Mouse (Mus musculus): ENCODE measurements around the gene Fam43b. TPM values are rescaled to one million over a fixed set of nuclear protein-coding genes. Genes with fewer than 3 reads are reported as not detected.

The Fam43b gene
- polyA plus RNA-seq, 1 experiment from 2014 or later, result not detected

GRCm38 (mm10) chr4:138407479-138408194 is 11.3 kb upstream of the Fam43b start:
- Histone ChIP-seq H3K9ac (ENCODE audit: low read length) (no peak overlapping the region), H3K9me3 (ENCODE audit: control insufficient read depth, low read length) (no peaks in the 10 kb centered on the region), H3K36me3 (ENCODE audit: control insufficient read depth, insufficient read depth, low read length) (no peaks in the 10 kb centered on the region), H3K4me1 (replicated peaks; ENCODE audit: control insufficient read depth, insufficient read depth, low read length) (no peaks in the 10 kb centered on the region), H3K4me2 (ENCODE audit: low read depth, low read length, severe bottlenecking) (no peak overlapping the region), H3K27me3 (ENCODE audit: control insufficient read depth, insufficient read depth, low read length) (no peaks in the 10 kb centered on the region), H3K4me3 (ENCODE audit: low read depth, low read length) (no peak overlapping the region), H3K27ac (ENCODE audit: low read depth, low read length) (no peak overlapping the region)
- DNase-seq (ENCODE audit: low spot score) (no peak), ATAC-seq (replicated peaks; ENCODE audit: low FRiP score) (no peak)
- WGBS, result 90% methylated on average over 12 of the region's 13 CpGs

- Histone ChIP-seq H3K36me3 (ENCODE audit: control insufficient read depth, insufficient read depth, low read length) (no peaks in the 10 kb centered on the region), H3K4me2 (ENCODE audit: low read depth, low read length, severe bottlenecking) (no peak overlapping the region), H3K9me3 (ENCODE audit: control insufficient read depth, low read length) (no peaks in the 10 kb centered on the region), H3K4me3 (ENCODE audit: low read depth, low read length) (no peak overlapping the region), H3K27ac (ENCODE audit: low read depth, low read length) (no peak overlapping the region), H3K27me3 (ENCODE audit: control insufficient read depth, insufficient read depth, low read length) (no peaks in the 10 kb centered on the region), H3K9ac (ENCODE audit: low read length) (no peak overlapping the region), H3K4me1 (replicated peaks; ENCODE audit: control insufficient read depth, insufficient read depth, low read length) (no peaks in the 10 kb centered on the region)
- WGBS, result 4% methylated on average over 2 of the region's 2 CpGs
- DNase-seq (ENCODE audit: low spot score) (no peak), ATAC-seq (replicated peaks; ENCODE audit: low FRiP score) (no peak)
Measured at GRCm38 (mm10) chr4:138404806-138405205, 8.5 kb upstream of the Fam43b start.

- H3K4me3 ChIP-seq (ENCODE audit: low read depth, low read length), result no peak overlapping the region
- H3K27me3 ChIP-seq (ENCODE audit: control insufficient read depth, insufficient read depth, low read length), result peaks cover 52% of the 10 kb centered on the region
- no peak for ATAC-seq (replicated peaks; ENCODE audit: low FRiP score)
- H3K9ac ChIP-seq (ENCODE audit: low read length), result no peak overlapping the region
- H3K4me2 ChIP-seq (ENCODE audit: low read depth, low read length, severe bottlenecking), result no peak overlapping the region
- no peak overlapping the region for H3K27ac ChIP-seq (ENCODE audit: low read depth, low read length)
- DNase-seq (ENCODE audit: low spot score), result no peak
- no peaks in the 10 kb centered on the region for H3K9me3 ChIP-seq (ENCODE audit: control insufficient read depth, low read length)
- no peaks in the 10 kb centered on the region for H3K36me3 ChIP-seq (ENCODE audit: control insufficient read depth, insufficient read depth, low read length)
- peaks cover 10% of the 10 kb centered on the region for H3K4me1 ChIP-seq (replicated peaks; ENCODE audit: control insufficient read depth, insufficient read depth, low read length)
- WGBS, result 4% methylated on average over 8 of the region's 8 CpGs
Measured at GRCm38 (mm10) chr4:138396711-138397110, 383 bp upstream of the Fam43b start.

GRCm38 (mm10) chr4:138395087-138395970 is 999 bp downstream of the Fam43b start:
- Histone ChIP-seq H3K9ac (ENCODE audit: low read length) (no peak overlapping the region), H3K27me3 (ENCODE audit: control insufficient read depth, insufficient read depth, low read length) (peaks cover 52% of the 10 kb centered on the region), H3K4me3 (ENCODE audit: low read depth, low read length) (peak overlapping the region; percentile 24), H3K4me2 (ENCODE audit: low read depth, low read length, severe bottlenecking) (peak overlapping the region; percentile 45), H3K4me1 (replicated peaks; ENCODE audit: control insufficient read depth, insufficient read depth, low read length) (peaks cover 10% of the 10 kb centered on the region), H3K9me3 (ENCODE audit: control insufficient read depth, low read length) (no peaks in the 10 kb centered on the region), H3K36me3 (ENCODE audit: control insufficient read depth, insufficient read depth, low read length) (no peaks in the 10 kb centered on the region), H3K27ac (ENCODE audit: low read depth, low read length) (no peak overlapping the region)
- WGBS, result under 1% methylated on average over 98 of the region's 103 CpGs
- DNase-seq (ENCODE audit: low spot score) (no peak), ATAC-seq (replicated peaks; ENCODE audit: low FRiP score) (no peak)

GRCm38 (mm10) chr4:138393703-138394102 is 2.6 kb downstream of the Fam43b start:
- H3K9ac ChIP-seq (ENCODE audit: low read length), result no peak overlapping the region
- peaks cover 52% of the 10 kb centered on the region for H3K27me3 ChIP-seq (ENCODE audit: control insufficient read depth, insufficient read depth, low read length)
- no peaks in the 10 kb centered on the region for H3K9me3 ChIP-seq (ENCODE audit: control insufficient read depth, low read length)
- WGBS, result 66% methylated on average over 7 of the region's 7 CpGs
- ATAC-seq (replicated peaks; ENCODE audit: low FRiP score), result no peak
- no peak overlapping the region for H3K4me3 ChIP-seq (ENCODE audit: low read depth, low read length)
- H3K4me1 ChIP-seq (replicated peaks; ENCODE audit: control insufficient read depth, insufficient read depth, low read length), result peaks cover 10% of the 10 kb centered on the region
- no peak overlapping the region for H3K27ac ChIP-seq (ENCODE audit: low read depth, low read length)
- no peak overlapping the region for H3K4me2 ChIP-seq (ENCODE audit: low read depth, low read length, severe bottlenecking)
- H3K36me3 ChIP-seq (ENCODE audit: control insufficient read depth, insufficient read depth, low read length), result no peaks in the 10 kb centered on the region
- DNase-seq (ENCODE audit: low spot score), result no peak

- Histone ChIP-seq H3K27me3 (ENCODE audit: control insufficient read depth, insufficient read depth, low read length) (no peaks in the 10 kb centered on the region), H3K4me3 (ENCODE audit: low read depth, low read length) (no peak overlapping the region), H3K36me3 (ENCODE audit: control insufficient read depth, insufficient read depth, low read length) (no peaks in the 10 kb centered on the region), H3K9me3 (ENCODE audit: control insufficient read depth, low read length) (no peaks in the 10 kb centered on the region), H3K27ac (ENCODE audit: low read depth, low read length) (no peak overlapping the region), H3K4me1 (replicated peaks; ENCODE audit: control insufficient read depth, insufficient read depth, low read length) (no peaks in the 10 kb centered on the region; the same call in 1 of the 2 replicates), H3K4me2 (ENCODE audit: low read depth, low read length, severe bottlenecking) (no peak overlapping the region), H3K9ac (ENCODE audit: low read length) (no peak overlapping the region)
- ATAC-seq (replicated peaks; ENCODE audit: low FRiP score) (no peak), DNase-seq (ENCODE audit: low spot score) (no peak)
- WGBS, result 51% methylated on average over 4 of the region's 4 CpGs
Measured at GRCm38 (mm10) chr4:138383789-138384188, 12.5 kb downstream of the Fam43b start.

GRCm38 (mm10) chr4:138382462-138382861 is 13.9 kb downstream of the Fam43b start:
- 74% methylated on average over 6 of the region's 6 CpGs for WGBS
- Histone ChIP-seq H3K4me2 (ENCODE audit: low read depth, low read length, severe bottlenecking) (no peak overlapping the region), H3K27ac (ENCODE audit: low read depth, low read length) (no peak overlapping the region), H3K4me1 (replicated peaks; ENCODE audit: control insufficient read depth, insufficient read depth, low read length) (no peaks in the 10 kb centered on the region; the same call in 1 of the 2 replicates), H3K36me3 (ENCODE audit: control insufficient read depth, insufficient read depth, low read length) (no peaks in the 10 kb centered on the region), H3K27me3 (ENCODE audit: control insufficient read depth, insufficient read depth, low read length) (no peaks in the 10 kb centered on the region), H3K4me3 (ENCODE audit: low read depth, low read length) (no peak overlapping the region), H3K9me3 (ENCODE audit: control insufficient read depth, low read length) (no peaks in the 10 kb centered on the region), H3K9ac (ENCODE audit: low read length) (no peak overlapping the region)
- ATAC-seq (replicated peaks; ENCODE audit: low FRiP score) (no peak), DNase-seq (ENCODE audit: low spot score) (no peak)

- no peak for DNase-seq (ENCODE audit: low spot score)
- H3K27ac ChIP-seq (ENCODE audit: low read depth, low read length), result no peak overlapping the region
Measured at GRCm38 (mm10) chr4:138380132-138380689, 16.1 kb downstream of the Fam43b start.

More at GRCm38 (mm10) chr4:138380132-138380689, 16.1 kb downstream of the Fam43b start:
- Histone ChIP-seq H3K4me1 (replicated peaks; ENCODE audit: control insufficient read depth, insufficient read depth, low read length) (no peaks in the 10 kb centered on the region; the same call in 1 of the 2 replicates), H3K4me2 (ENCODE audit: low read depth, low read length, severe bottlenecking) (no peak overlapping the region), H3K27me3 (ENCODE audit: control insufficient read depth, insufficient read depth, low read length) (no peaks in the 10 kb centered on the region), H3K4me3 (ENCODE audit: low read depth, low read length) (no peak overlapping the region), H3K36me3 (ENCODE audit: control insufficient read depth, insufficient read depth, low read length) (no peaks in the 10 kb centered on the region), H3K9ac (ENCODE audit: low read length) (no peak overlapping the region), H3K9me3 (ENCODE audit: control insufficient read depth, low read length) (no peaks in the 10 kb centered on the region)
- WGBS, result 48% methylated on average over 10 of the region's 10 CpGs
- ATAC-seq (replicated peaks; ENCODE audit: low FRiP score), result no peak

All from forebrain, embryonic 11.5 days (tissue).